Mouse (Mus musculus) v-Abl transformed pro-B cells (cell line): ENCODE results near the gene Miga2.

ENCODE experiments used
- in situ Hi-C, 2 experiments: fragments of 400-800 bp; cut with MboI; formaldehyde crosslinking; loops; one replicate each; pipeline ENCODE4 v1.15.1; 2025; ENCODE audit not compliant: unreplicated experiment in 2 of 2

Gene Miga2

DNA sequence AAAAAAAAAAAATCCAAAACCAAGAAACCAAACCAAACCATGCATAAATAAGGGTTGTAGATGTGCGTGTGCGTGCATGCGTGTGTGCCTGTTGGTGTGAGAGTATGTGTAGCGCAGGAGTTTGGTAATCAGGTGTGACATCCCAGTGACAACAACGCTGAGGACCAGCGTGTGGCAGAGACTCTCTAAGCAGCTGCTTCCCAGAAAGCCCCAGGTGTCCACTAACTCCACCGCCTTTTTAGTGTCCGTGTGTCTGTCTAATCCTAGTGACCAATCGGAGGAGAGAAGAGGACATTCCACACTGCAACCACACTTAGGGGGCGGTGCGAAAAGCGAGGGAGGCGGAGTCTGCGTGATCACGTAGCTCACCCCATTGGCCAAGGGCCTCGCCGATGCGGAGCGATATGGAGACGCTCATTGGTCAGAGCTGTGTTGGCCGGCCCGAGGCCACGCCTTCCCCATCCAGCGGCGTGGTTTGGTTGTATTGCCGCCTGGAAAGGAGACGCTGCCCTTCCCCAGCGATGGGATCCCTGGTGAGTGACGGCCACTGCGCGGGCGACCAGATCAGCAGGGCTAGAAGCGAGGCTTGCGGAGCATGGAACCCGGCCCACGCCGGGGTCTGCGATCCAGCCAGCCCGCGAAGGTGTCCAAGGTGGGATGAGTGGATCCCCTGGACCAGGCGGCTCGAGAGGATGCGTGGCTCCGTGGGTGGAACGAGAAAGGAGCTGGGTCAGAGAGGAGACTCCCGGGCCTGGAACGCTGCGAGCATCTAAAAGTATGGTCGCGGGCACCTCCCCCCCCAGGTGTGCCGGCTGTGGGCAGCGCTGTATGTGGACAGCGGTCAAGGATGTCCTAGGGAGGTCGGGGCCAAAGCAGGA is at the start of gene Miga2:
TSS of gene Miga2 (plus strand) at position 461 of the 878 bp plus-strand sequence.
- in situ Hi-C loops: no loop called here

DNA sequence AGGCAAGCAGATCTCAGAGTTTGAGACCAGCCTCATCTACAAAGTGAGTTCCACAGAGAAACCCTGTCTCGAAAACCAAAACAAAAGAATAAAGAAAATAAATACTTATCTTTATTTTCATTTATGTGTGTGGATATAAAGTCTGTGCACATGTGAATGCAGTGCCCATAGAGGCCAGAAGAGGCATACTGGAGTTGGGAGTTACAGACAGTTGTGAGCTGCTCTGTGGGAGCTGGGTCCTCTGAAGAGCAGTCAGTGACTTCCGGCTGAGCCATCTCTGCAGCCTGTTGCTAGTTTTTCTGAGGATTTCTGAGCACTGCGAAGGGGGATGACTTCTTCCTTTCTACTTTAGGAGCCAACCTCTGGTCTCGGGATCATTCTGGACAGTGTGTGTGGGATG is 47.9 kb upstream of the Miga2 start:
- in situ Hi-C loops: loop anchor here in 1 of 2 experiments (25.0 kb wide), 1 partner anchor 1154 kb away; no protein-coding TSS in a partner anchor

DNA sequence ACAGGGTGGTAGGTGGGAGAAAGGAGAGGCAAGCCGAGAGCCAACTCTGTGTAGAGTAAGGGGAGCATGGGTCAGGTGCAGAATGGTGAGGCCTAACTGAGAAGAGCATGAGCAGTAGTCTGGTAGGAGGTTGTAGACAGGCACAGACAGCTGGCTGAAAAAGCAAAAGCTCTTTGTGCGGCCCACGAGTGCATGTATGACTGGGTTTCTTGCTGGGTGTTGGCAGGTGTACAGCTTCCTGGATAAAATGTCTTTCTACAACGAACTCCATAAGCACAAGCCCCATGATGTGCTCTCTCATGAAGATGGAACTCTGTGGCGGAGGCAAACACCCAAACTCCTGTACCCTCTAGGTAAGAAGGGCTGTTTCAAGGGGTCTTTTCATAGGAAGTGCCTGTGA is 47.1 kb upstream of the Miga2 start:
- in situ Hi-C loops: loop anchor here in 1 of 2 experiments (25.0 kb wide), 1 partner anchor 1155 kb away; no protein-coding TSS in a partner anchor

DNA sequence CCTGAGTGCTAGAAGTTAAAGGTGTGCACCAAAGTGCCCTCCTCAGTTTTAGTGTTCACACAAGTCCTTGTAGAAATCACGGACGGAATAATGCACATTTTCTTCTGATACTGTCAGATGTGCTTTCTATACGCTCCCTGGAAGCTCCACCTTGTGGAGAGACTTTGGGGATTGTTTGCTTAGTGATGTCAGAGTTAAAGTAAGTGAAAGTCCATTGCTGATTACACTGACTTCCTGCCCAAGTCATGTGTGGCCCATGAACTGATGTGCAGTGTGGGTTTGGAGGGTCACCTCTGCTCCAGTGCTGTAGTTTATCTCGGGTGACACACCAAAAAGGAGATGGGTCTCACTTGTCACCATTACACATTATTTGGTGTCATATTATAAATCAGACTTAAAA is 44.8 kb upstream of the Miga2 start:
- in situ Hi-C loops: loop anchor here in 1 of 2 experiments (25.0 kb wide), 1 partner anchor 1157 kb away; no protein-coding TSS in a partner anchor

DNA sequence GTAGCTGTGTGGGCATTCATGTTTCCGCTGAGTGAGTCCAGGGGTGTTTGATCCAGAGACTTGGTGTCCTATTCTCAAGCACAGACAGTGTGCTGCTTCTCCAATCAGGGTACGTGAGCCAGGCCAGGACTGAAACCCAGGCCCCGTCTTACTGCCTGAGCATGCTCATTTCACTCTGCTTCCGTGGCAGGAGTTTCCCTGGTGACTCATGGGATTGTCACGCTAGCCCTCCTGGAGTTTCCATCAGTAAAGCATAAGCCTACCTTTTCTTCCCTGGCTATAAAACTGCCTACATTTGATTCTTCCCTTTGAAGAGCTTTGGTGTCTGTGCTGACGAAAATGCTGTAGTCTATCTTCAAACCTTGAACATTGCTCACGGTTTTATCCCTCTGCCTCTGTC is 40.9 kb upstream of the Miga2 start:
- in situ Hi-C loops: loop anchor here in 1 of 2 experiments (25.0 kb wide), 1 partner anchor 1161 kb away; no protein-coding TSS in a partner anchor

DNA sequence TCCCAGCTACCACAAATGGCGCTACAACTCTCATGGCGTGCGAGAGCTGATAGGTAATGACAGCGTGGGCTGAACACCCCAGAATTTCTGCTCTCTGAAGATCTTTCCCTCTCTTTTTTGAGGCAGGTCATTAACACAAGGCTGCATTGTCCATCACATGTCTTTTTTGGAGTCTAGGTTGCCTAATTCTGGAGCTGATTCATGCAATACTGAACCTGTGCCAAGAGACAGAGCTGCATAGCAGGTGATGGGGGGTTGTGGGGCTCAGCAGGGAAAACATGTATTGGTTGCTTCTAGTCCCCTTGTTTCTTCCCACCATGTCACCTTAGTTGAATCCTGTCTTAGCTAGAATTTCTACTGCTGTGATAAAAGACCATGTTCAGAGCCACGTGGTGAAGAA is 38.7 kb upstream of the Miga2 start:
- in situ Hi-C loops: no loop called here

DNA sequence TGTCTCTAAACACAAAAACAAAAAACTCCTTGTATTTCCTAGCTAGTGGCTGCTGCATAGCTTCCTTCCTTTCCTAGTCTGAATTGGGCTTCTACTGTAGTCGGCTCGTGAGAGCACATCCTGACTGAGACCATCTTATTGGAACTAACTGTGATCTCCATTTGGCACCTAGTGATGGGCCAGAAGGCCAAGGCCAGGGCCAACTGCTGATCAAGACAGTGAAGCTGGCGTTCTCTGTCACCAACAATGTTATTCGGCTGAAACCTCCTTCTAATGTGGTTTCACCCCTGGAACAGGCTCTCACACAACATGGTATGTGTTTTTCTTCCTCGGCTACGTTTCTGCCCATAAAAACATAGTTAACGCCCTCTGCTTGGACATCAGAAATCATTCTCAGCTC is 36.8 kb upstream of the Miga2 start:
- in situ Hi-C loops: no loop called here

DNA sequence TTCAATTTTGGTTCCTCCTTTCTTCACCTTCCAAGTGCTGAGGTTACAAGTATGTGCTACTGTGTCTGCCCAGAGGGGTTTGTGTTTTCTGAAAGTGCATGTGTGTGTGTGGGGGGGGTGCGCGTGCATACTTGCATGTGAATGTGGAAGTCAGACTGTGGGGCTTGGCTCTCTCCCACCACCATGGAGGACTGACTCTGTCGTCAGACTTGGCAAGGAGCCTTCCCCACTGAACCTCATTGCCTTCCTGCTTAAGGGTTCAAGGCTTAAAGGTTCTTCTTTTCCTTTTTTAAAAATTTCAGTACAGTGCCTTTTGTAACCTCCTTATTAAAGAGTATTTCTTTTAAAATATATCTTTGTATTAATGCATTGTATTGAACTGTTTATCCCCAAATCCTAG is 35.2 kb upstream of the Miga2 start:
- in situ Hi-C loops: no loop called here

DNA sequence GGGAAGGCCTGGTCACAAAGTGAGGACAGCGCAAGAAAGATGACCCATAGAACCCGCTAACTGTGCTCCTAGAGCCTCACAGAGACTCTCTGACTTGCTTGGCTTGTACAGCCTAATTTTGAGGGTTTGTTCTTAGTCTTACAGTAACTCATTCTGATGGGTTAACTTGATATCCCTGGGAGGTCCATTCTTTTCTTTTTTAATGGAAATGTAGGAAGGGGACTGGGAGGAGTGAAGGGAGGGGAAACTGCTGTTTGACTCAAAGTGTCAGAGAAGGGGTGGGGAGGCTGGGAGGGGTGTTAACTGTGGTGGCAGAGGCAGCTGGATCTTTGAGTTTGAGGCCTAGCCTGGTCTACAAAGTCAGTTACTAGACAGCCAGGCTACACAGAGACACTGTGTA is 28.7 kb upstream of the Miga2 start:
- in situ Hi-C loops: no loop called here

DNA sequence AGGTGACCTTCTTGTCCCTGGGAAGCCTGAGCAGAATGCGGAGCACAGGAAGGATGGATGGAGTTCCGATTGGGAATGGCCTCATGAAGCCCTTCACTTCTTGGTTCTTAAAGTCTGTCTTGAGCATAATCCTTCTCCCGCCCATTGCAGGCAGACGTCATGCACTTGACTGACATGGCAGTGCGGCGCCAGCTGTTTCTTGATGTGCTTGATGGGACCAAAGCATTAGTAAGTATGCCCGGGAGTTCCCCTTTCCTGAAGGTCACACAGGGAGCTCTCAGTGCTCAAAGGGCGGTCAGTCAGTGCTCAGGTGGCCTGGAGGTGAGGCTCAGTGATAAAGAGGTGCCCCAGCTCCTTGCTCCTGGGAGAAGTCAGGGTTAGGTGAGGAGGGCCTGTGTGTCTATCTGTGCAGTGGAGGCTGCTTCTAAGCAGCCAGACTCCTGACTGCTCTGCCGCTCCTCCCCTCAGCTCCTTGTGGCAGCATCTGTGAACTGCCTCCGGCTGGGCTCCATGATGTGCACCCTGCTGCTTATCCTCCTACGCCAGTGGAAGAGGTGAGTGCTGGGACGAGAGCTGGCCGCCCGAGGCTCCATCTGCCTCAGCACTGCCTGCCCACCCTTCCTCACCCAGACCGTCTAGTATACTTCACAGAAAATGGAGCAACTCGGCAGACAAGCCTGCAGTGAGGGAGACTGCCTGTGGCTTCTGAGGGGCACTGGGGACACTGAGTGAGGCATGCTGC is 27.7 kb upstream of the Miga2 start:
- in situ Hi-C loops: no loop called here

DNA sequence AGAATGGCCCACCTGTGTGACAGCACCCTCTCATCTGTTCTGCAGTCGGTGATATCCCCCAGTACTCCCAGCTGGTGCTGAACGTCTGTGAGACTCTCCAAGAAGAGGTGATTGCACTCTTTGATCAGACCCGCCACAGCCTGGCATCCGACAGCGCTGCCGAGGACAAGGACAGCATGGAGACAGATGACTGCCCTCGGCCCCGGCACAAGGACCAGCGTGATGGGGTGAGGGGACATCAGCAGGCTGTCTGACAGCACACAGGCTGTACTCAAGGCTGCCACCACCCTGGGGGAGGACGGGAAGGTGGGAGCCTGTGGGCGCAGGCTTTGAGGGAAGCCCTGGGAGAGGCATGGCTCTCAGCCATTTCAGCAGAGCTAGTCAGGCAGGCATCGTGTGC is 26.9 kb upstream of the Miga2 start:
- in situ Hi-C loops: no loop called here

DNA sequence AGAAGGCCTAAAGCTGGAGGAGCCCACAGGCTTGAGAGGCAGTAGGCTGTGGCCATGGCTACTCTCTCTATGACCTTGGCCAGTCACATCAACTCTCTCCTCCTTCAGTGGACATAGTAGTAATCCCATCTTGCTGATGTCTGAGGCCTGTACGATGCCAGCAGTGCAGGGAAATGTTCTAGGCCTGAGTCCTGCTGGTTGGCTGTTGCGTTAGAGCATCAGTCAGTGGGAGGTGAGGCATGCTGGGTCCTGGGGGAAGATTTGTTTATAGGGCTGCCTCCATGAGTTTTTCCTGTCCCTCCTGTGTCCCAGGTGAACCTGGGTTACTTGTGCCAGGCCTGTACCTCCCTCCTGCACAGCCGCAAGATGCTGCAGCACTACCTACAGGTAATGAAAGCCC is 22.0 kb upstream of the Miga2 start:
- in situ Hi-C loops: no loop called here

DNA sequence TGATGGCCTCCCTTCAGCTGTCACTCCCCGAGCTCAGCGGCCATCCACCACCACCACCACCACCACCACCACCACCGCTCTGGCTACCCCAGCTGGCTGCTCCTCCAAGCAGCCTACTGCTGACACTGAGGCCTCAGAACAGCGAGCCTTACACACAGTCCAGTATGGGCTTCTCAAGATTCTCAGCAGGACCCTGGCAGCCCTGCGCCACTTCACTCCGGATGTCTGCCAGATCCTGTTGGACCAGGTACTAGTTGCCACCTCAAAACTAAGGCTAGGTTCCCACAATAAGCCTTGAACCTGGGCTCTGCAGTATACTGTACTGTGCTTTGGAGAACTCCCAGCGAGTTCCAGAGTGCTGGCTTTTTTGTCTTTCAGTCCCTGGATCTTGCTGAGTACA is 21.5 kb upstream of the Miga2 start:
- in situ Hi-C loops: no loop called here

DNA sequence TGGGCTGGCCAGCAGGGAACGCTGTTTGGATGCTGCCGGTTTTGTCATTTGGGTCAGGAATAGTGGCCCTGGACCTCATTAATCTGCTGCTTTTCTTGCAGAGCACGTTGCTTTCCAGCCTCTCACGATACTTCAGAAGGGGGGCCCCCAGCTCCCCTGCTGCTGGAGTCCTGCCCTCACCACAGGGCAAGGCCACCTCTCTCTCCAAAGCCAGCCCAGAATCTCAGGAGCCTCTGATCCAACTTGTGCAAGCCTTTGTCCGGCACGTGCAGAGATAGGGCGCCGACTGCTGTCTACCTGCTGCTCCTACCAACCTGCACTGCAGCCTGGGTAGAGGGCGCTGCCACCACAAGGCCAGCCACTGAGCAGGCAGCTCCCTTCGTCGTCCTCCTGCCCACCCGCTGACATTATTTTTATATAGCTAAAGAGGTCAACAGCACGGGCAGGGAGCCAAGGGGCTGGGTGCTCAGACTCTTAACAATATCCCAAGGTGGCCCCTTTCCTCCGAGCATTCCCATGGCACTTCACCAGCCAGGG is 20.4 kb upstream of the Miga2 start:
- in situ Hi-C loops: no loop called here

DNA sequence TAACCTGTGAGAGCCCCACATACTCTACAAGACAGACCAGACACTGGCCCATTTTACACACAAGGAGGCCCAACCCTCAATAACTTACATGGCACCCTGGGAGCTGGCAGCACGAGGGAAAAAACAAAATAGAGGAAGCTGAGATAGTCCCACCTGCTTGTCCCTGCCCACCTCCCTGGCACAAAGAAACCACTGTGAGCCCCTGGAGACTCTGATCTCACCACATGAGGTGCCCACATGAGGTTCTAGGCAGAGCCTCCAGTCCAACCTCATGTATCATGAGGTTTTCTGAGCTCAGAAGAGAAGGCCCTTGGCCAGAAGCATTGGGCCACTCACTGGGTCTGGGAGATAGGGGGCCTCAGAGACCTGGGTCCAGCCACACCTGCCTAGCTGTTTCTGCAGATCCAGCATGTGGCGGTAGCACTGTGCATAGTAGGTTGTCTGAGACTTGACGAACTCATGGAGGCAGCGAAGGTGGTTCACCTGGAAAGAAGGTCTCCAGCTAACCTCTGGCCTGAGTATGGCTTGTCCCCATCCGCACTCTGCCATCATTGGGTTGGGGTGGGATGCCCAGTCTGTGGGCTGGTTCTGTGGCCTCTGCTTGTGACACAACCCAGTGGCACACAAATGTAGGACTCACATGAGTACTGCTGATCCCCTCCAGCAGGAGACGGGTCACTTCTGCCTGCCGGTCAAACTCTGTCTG is 17.9 kb upstream of the Miga2 start:
- in situ Hi-C loops: no loop called here

DNA sequence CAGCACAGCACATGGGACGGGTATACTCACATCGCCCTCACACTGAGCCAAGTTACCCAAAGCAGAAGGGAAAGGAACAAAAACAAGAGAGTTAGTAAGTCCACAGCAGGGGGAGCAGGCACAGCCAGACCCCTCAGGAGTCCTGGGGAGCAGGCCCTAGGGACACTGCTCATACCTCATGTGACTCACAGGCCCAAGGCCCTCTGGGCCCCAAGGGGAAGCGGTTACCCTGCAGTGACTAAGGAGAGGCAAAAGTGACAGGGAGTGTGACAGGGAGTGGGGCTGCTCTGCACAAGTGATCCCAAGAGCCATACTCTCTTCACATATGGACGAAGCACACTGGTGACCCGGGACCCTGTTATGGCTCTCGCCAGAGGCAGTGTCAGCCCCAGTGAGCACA is 14.8 kb upstream of the Miga2 start:
- in situ Hi-C loops: no loop called here

DNA sequence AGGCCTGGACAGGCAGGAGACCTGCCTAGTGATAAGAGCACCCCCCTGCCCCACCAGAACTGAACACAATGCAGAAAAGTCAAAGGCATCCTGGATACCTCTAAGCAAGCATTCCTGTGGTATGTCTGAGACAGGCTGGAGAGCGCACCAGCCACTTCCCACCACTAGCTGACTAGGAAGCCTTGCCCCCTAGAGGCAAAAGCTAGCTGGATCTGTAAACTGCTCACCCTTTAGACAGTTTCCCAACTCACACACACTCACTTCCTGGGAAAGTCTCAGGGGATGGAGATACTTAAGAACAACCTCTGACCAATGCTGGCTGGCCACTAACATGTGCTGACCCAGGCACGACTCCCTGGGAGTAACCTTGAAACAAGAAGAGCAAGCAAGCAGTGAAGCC is 12.9 kb upstream of the Miga2 start:
- in situ Hi-C loops: no loop called here

DNA sequence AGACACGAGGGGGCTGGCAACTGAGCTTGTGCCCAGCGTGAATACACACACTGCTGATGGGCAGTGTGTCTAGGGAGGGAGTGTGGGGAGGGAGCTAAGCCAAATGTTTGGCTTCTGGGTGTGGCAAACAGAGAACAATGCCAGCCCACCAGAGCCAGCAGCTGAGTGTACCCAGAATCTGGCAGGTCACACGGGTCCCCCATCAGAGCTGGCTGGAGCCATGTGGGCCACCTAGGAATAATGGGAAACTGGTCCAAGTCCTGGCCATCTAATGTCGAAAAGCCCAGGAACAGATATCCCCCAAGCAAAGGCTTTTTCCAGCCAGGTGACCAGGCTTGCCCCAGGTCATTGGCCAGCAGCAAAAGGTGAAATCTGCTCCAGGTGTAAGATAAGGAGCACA is 8.2 kb upstream of the Miga2 start:
- in situ Hi-C loops: no loop called here

DNA sequence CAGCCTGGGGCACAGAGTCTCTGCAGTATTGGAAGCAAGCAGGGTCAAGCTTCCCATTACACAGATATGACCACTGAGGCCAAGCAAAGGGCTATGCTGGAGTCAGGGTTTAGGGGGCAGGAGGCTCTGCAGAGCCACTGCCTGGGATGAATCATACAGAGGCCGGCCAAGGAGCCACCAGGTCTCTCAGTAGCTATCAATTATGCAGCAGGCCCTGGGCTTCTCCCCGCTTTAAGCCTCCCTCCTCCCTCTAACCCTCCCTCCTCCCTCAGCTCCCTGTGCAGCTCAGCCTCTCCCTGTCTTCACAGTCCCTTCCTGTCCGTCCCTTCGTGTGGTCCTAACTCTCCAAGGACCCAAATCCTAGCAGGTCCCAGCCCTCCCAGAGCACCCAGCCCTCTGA is 7.8 kb upstream of the Miga2 start:
- in situ Hi-C loops: no loop called here

DNA sequence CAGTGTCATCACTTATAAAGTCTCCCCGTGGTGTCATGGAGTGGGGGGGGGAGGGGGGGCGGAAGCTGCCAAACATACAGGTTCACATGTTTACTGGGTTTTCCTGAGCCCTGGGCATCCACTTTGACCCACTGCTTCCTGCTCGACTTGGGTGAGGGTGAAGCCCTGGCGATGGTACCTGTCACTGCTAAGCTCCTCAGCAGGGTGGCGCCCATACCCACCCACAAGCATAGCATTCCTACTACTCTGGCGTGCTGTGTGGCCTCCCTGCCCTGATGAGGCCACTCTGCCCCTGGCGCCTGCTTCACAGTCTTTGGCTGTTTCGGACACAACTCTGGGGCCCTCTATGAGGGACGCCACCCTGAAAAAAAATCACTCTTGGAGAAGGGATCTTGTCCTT is 7.1 kb upstream of the Miga2 start:
- in situ Hi-C loops: no loop called here
